Mouse (Mus musculus): ENCODE data around the gene Gm20431.

Gm20431 gene

GRCm38 (mm10) chr2:167593551-167594250 is 67.6 kb downstream of the Gm20431 start:
- Histone ChIP-seq H3K9me3 (ENCODE audit: low read length) (no peaks in the 10 kb centered on the region), H3K4me1 (replicated peaks; ENCODE audit: low read depth, low read length) (peaks cover 54% of the 10 kb centered on the region), H3K27me3 (ENCODE audit: insufficient read depth, low read length) (peaks cover 75% of the 10 kb centered on the region), H3K4me3 (replicated peaks; ENCODE audit: low read length) (no peak overlapping the region), H3K36me3 (ENCODE audit: insufficient read depth, low read length) (no peaks in the 10 kb centered on the region)
- TF ChIP-seq NANOG (IDR thresholded peaks at IDR 0.05; ENCODE audit: borderline replicate concordance, low read length) = no peak
- TF ChIP-seq POU5F1 (IDR thresholded peaks at IDR 0.05; ENCODE audit: borderline replicate concordance, low read length) = no peak
- TF ChIP-seq CTCF (conservative IDR thresholded peaks at IDR 0.05; ENCODE audit: low read length) = no peak

- no peak for TF ChIP-seq NANOG (IDR thresholded peaks at IDR 0.05; ENCODE audit: borderline replicate concordance, low read length)
- TF ChIP-seq CTCF (conservative IDR thresholded peaks at IDR 0.05; ENCODE audit: low read length) = no peak
- no peak for TF ChIP-seq POU5F1 (IDR thresholded peaks at IDR 0.05; ENCODE audit: borderline replicate concordance, low read length)
- H3K4me3 ChIP-seq (replicated peaks; ENCODE audit: low read length) = peak overlapping the region; percentile 76
- H3K4me1 ChIP-seq (replicated peaks; ENCODE audit: low read depth, low read length) = peaks cover 62% of the 10 kb centered on the region
- no peaks in the 10 kb centered on the region for H3K36me3 ChIP-seq (ENCODE audit: insufficient read depth, low read length)
- H3K27me3 ChIP-seq (ENCODE audit: insufficient read depth, low read length) = peaks cover 54% of the 10 kb centered on the region
- no peaks in the 10 kb centered on the region for H3K9me3 ChIP-seq (ENCODE audit: low read length)
These were observed 72.3 kb downstream of the Gm20431 start for GRCm38 (mm10) chr2:167588774-167589577.

GRCm38 (mm10) chr2:167586976-167587375 is 74.3 kb downstream of the Gm20431 start:
- Histone ChIP-seq H3K36me3 (ENCODE audit: insufficient read depth, low read length) (no peaks in the 10 kb centered on the region), H3K9me3 (ENCODE audit: low read length) (no peaks in the 10 kb centered on the region), H3K4me3 (replicated peaks; ENCODE audit: low read length) (peak overlapping the region; percentile 20; the same call in 1 of the 2 replicates), H3K4me1 (replicated peaks; ENCODE audit: low read depth, low read length) (peaks cover 82% of the 10 kb centered on the region), H3K27me3 (ENCODE audit: insufficient read depth, low read length) (peaks cover 58% of the 10 kb centered on the region)
- TF ChIP-seq NANOG (IDR thresholded peaks at IDR 0.05; ENCODE audit: borderline replicate concordance, low read length) (no peak), CTCF (conservative IDR thresholded peaks at IDR 0.05; ENCODE audit: low read length) (no peak)

- no peak for TF ChIP-seq CTCF (conservative IDR thresholded peaks at IDR 0.05; ENCODE audit: low read length)
- no peak for TF ChIP-seq POU5F1 (IDR thresholded peaks at IDR 0.05; ENCODE audit: borderline replicate concordance, low read length)
- no peak for TF ChIP-seq NANOG (IDR thresholded peaks at IDR 0.05; ENCODE audit: borderline replicate concordance, low read length)
- H3K4me1 ChIP-seq (replicated peaks; ENCODE audit: low read depth, low read length) = peaks cover 83% of the 10 kb centered on the region
- peaks cover 61% of the 10 kb centered on the region for H3K27me3 ChIP-seq (ENCODE audit: insufficient read depth, low read length)
- no peaks in the 10 kb centered on the region for H3K36me3 ChIP-seq (ENCODE audit: insufficient read depth, low read length)
- no peaks in the 10 kb centered on the region for H3K9me3 ChIP-seq (ENCODE audit: low read length)
- H3K4me3 ChIP-seq (replicated peaks; ENCODE audit: low read length) = peak overlapping the region; percentile 14; the same call in 1 of the 2 replicates
These were observed 75.3 kb downstream of the Gm20431 start for GRCm38 (mm10) chr2:167586041-167586440.

GRCm38 (mm10) chr2:167585273-167585672 is 76.0 kb downstream of the Gm20431 start:
- H3K36me3 ChIP-seq (ENCODE audit: insufficient read depth, low read length) = no peaks in the 10 kb centered on the region
- no peak overlapping the region for H3K4me3 ChIP-seq (replicated peaks; ENCODE audit: low read length)
- H3K9me3 ChIP-seq (ENCODE audit: low read length) = no peaks in the 10 kb centered on the region
- TF ChIP-seq CTCF (conservative IDR thresholded peaks at IDR 0.05; ENCODE audit: low read length) (no peak), NANOG (IDR thresholded peaks at IDR 0.05; ENCODE audit: borderline replicate concordance, low read length) (no peak), POU5F1 (IDR thresholded peaks at IDR 0.05; ENCODE audit: borderline replicate concordance, low read length) (no peak)
- H3K27me3 ChIP-seq (ENCODE audit: insufficient read depth, low read length) = peaks cover 58% of the 10 kb centered on the region
- H3K4me1 ChIP-seq (replicated peaks; ENCODE audit: low read depth, low read length) = peaks cover 78% of the 10 kb centered on the region

GRCm38 (mm10) chr2:167583161-167583952 is 77.9 kb downstream of the Gm20431 start:
- H3K4me1 ChIP-seq (replicated peaks; ENCODE audit: low read depth, low read length) = peaks cover 72% of the 10 kb centered on the region
- H3K4me3 ChIP-seq (replicated peaks; ENCODE audit: low read length) = no peak overlapping the region; the same call in 1 of the 2 replicates
- TF ChIP-seq NANOG (IDR thresholded peaks at IDR 0.05; ENCODE audit: borderline replicate concordance, low read length) (no peak), CTCF (conservative IDR thresholded peaks at IDR 0.05; ENCODE audit: low read length) (no peak), POU5F1 (IDR thresholded peaks at IDR 0.05; ENCODE audit: borderline replicate concordance, low read length) (no peak)
- no peaks in the 10 kb centered on the region for H3K36me3 ChIP-seq (ENCODE audit: insufficient read depth, low read length)
- no peaks in the 10 kb centered on the region for H3K9me3 ChIP-seq (ENCODE audit: low read length)
- H3K27me3 ChIP-seq (ENCODE audit: insufficient read depth, low read length) = peaks cover 43% of the 10 kb centered on the region

DNA sequence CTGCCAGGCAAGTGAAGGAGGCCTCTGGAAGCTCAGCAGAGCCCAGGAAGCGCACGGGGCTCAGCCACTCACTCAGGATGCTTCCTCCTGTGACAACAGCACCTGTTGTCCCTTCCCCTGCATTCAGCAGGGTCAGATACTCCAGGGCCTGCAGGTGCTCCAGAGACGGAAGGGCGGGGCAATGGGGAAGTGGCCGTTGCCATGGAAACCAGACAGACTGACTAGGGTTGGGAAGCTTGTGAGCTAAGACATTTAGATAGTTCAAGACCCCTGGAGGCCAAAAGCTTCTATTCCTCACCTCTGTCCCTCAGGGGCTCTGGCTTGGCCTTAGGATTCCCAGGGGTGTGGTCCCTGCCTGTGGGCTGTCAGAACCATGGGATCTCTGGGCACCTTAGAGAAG is 82.8 kb downstream of the Gm20431 start:
- no peak for TF ChIP-seq CTCF (conservative IDR thresholded peaks at IDR 0.05; ENCODE audit: low read length)
- no peak for TF ChIP-seq NANOG (IDR thresholded peaks at IDR 0.05; ENCODE audit: borderline replicate concordance, low read length)
- no peak for TF ChIP-seq POU5F1 (IDR thresholded peaks at IDR 0.05; ENCODE audit: borderline replicate concordance, low read length)
- peak overlapping the region; percentile 57 for H3K4me3 ChIP-seq (replicated peaks; ENCODE audit: low read length)
- H3K36me3 ChIP-seq (ENCODE audit: insufficient read depth, low read length) = no peaks in the 10 kb centered on the region
- peaks cover 52% of the 10 kb centered on the region for H3K27me3 ChIP-seq (ENCODE audit: insufficient read depth, low read length)
- H3K4me1 ChIP-seq (replicated peaks; ENCODE audit: low read depth, low read length) = peaks cover 49% of the 10 kb centered on the region
- no peaks in the 10 kb centered on the region for H3K9me3 ChIP-seq (ENCODE audit: low read length)
